Mouse (Mus musculus): ENCODE measurements around the gene Gm37240.

GRCm38 (mm10) chr3:85922331-85922730, 35.0 kb upstream of the Gm37240 start:
- TF ChIP-seq CTCF (IDR thresholded peaks at IDR 0.05; ENCODE audit: control insufficient read depth, insufficient read depth, low read length) (no peak), POLR2A (IDR thresholded peaks at IDR 0.05; ENCODE audit: borderline replicate concordance, control insufficient read depth, low read depth, low read length) (no peak)
